Mouse (Mus musculus) spleen, postnatal 14 days (tissue): ENCODE data around the gene Secisbp2.
A peak's percentile ranks its signal among the peaks of the same experiment; 100 is the strongest.
"Not testable (repeated sequence)": the region's sequence is repeated elsewhere in the genome, so short reads cannot be mapped to it uniquely, and the experiment has no call there.

Experiments used
- DNase-seq, 2 experiments: peaks; one replicate each; pipeline ENCODE4 v3.0.0; 2021 to 2022; ENCODE audit warnings: low spot score in 2 of 2

Secisbp2 gene

DNA sequence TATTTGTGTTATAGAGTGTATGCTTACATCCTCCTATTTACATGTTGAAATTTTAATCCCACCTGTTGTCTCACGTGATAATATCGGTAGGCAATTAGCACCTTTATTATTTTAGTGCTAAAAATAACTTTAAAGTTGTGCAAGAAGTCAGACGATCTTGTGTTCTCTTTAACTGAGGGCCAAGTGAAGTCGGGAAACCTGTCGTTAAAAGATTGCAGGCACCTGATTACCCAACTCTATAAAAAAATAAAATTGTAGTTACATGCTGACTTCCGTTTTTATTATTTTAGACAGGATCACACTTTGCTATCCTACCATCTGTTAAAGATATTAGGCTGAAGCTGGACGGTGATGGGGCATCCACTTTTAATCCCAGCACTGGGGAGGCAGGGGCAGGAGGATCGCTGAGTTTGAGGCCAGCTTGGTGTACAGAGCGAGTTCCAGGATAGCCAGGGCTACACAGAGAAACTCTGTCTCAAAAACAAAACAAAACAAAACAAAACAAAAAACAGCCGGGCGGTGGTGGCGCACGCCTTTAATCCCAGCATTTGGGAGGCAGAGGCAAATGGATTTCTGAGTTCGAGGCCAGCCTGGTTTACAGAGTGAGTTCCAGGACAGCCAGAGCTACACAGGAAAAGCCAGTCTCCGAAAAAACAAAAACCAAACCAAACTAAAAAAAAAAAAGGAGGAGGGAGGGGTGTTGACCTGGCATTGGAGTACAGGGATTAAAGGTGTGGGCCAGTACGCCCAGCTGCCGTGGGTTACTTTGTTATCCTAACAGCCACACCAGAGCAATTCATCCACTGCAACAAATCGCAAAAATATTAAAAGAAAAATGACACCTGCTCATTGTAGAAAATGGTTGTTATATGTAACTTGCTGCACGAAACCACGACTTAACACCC, 7.3 kb upstream of the Secisbp2 start:
- no peak for DNase-seq

GRCm38 (mm10) chr13:51644829-51645789, 6.4 kb upstream of the Secisbp2 start, which contains the start of gene Cks2:
TSS of gene Cks2 (plus strand) at chr13:51645232.
- DNase-seq = peak; percentile 94 to 96

- no peak for DNase-seq
These were observed 5.6 kb upstream of the Secisbp2 start for GRCm38 (mm10) chr13:51645872-51646271.

DNA sequence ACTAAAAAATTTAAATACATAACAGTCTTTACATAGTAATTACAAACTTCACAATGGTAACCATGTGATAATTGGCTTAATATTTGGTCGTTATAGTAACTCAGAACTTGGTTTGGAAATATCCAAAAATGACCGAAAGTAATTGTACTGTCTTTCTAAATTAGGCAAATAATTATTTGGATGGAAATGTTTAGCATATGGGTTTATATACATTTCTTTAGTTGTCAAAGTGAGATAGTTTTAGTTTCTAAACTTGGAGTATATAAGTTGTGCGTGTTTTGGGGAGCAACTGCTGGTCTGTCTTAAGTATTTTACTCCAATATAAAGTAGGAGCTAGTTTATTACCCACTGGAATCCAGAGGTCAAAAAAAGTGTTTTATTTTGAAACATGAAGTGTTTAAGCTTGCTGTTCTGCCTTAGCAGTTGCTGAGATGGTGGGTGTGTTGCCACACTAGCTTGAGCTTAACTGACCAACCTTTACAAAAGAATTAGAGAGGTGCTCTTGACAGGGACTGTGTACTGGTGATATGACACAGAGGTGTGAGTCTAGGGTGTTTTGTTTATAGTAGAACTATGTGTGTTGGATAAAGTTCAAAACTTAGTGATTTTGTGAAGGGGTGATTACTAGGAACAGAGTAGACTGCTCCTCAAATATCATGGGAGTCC, 5.0 kb upstream of the Secisbp2 start:
- no peak for DNase-seq

- DNase-seq = no peak
These were observed 3.7 kb upstream of the Secisbp2 start for GRCm38 (mm10) chr13:51647770-51648169.

DNA sequence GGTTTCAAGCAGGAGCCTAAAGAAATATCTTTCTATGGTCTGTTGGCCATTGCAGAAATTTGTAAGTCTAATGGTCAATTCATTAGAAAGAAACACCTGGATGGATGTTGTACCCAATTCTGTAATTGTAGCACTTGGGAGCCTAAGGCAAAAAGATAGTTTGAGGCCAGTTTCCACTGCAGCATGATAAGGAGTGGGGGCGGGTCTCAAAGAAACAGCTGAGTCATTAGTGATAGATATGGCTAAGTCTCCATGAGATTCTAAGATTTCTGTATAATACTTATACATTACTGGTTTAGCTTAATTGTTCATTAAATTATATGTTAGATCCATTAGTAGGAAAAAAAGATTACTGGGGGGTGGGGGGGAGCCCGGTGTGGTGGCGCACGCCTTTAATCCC, 3.3 kb upstream of the Secisbp2 start:
- no peak for DNase-seq

GRCm38 (mm10) chr13:51649740-51650139, 1.8 kb upstream of the Secisbp2 start:
- DNase-seq = no peak

GRCm38 (mm10) chr13:51653159-51653558, 1.7 kb downstream of the Secisbp2 start:
- no peak for DNase-seq

- no peak for DNase-seq
These were observed 2.5 kb downstream of the Secisbp2 start for GRCm38 (mm10) chr13:51653961-51654360.

DNA sequence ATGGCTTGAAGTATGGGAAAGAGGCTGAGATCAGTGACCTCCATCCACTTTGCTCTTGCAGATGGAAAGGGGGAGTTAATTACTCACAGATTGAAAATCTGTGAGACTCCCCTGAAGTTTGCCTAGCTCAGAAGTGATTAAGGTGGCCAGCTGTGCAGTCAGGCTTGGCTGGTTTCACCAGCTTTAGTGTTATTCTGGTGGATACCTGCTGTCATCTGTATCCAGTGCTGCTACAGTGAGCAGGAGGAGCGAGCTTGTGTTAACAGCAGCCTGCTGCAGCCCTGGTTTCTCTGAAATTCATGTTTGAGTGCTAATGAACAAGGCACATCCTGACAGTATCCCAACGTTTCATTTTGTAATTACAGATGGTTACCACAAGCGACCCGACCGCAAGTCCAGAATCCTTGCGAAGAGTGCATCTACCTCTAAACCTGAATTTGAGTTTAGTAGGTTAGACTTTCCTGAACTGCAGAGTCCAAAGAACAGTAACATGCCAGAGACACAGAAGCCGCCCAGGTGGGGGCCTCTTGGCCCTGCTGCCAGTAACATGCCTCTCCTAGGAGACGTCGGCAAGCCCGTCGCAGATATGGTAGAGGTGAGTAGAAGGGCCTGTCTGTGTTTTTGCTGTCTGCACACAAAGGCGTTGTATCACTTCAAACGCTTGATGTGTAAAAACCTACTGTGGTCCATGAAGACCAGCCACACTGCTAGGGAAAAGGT, 5.2 kb downstream of the Secisbp2 start:
- DNase-seq = no peak

- no peak for DNase-seq
These were observed 6.6 kb downstream of the Secisbp2 start for GRCm38 (mm10) chr13:51658094-51658493.

GRCm38 (mm10) chr13:51659573-51659972, 8.1 kb downstream of the Secisbp2 start:
- DNase-seq = no peak

DNA sequence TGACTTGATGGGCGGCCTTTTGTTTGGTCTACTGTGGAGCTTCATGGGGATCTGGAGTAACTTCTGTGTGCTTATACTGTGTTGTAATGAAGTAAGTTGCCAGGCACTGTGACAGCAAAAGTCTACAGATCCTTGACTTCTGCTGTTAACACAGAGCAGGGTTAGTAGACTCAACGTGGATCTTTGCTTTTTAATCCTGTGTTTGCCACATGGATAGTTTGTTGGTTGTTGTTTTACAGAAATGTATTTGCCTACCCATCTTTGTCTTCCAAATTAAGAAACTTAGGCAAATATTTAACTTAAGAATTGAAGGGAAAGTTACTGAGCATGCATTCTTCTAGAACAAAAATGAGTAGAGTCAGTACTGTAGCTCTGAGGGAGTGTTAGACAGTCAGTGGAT, 12.1 kb downstream of the Secisbp2 start:
- no peak for DNase-seq

DNA sequence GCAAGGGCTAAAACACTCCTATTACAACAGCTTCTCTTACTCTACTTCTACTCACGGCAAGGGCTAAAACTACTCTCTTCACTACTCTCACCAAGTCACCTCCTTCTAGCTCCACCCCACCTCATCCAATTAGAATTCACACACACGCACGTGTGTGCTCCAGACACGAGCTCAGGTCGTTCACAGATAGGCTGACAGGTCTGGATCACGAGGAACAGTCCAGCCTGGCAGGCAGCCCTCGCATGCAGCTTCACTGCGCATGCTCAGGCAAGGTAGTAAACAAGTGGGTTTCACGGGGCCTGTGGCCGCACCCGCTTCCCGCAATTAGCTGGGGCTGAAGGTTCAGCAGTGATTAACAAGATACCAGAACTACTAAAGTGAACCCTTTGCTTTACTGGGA, 16.7 kb downstream of the Secisbp2 start:
- not testable (repeated sequence) for DNase-seq

DNA sequence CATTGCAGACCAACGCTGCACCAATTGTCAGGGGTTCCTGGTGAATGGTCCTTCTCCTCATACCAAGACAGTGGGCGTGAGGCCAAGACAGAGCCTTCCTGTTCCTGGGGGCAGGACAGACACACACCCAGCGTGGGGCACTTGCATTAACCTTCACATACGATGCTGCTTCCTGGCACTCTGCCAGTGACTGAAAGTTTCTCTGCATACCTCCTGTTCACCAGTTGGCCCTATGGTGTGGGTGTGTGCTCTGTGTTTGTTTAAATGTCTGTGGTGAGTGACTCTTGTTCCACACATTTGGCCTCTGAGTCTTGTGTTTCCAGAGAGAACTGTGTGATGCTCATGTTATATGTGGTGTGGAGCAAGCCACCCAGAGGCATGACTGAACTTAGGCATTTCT, 25.1 kb downstream of the Secisbp2 start:
- DNase-seq = no peak

DNA sequence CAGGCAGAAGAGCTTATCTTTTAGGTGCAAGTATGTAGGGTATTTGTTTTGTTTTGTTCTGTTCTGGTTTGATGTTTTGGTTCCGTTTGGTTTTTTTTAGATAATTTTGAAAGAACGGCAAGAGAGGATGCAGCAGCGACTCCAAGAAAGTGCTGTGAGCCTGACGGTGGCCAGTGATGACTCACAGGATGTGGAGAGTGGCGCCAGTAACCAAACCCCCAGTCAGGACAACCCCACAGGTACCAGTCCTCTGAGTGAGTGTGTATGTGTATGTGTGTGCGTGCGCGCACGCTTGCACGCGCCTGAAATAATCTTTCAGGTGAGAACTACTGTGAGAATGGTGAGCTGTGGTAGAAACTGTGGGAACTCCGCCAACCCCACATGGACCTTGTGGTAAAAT, 25.5 kb downstream of the Secisbp2 start:
- no peak for DNase-seq

DNA sequence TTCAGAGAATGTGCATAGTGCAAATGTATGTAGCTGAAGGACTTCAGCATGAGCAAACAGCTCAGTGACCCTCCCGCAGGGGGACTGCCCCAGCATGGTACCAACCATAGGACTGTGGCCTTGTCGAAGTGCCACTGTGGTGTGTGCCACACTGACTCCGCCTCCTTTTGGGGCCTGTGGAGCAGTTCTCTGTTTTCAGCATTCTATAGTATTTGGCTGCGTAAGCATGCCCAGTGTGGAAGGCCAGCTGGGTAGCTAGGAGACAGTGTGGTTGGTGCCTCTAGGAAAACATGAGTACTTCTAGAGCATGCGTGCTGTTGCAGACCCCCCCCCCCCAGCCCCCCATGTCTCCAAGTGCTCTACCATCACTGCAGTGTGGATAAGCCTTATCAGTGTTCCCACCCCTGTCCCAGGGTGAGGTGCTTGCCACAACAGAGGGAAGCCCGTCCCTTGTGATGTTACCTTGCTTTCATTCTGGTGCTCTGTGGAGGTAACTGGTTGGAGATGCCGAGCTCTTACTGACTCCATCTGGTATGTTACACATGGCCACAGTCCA, 26.2 kb downstream of the Secisbp2 start:
- no peak for DNase-seq

- DNase-seq = no peak
These were observed 27.2 kb downstream of the Secisbp2 start for GRCm38 (mm10) chr13:51678687-51679086.

GRCm38 (mm10) chr13:51679332-51679731, 27.8 kb downstream of the Secisbp2 start:
- no peak for DNase-seq

DNA sequence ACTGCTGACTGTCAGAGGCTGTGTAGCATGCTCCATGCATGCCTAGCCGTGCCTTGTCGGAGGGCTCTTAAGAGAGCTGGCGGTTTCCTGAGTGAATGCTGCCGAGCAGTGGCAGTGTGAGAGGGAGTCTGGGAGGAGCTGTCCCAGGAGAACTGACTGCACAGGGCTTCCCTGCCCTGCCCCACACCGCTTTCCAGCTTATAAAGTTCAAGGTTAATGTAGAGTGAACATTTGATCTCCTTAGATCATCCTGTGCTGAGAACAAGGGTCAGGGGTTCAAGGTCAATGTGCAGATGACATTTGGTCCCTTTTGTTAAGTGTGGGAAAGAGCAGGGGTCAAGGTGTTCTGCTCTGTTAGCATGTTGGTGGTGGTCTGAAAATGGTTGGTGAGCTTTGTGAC, 29.6 kb downstream of the Secisbp2 start:
- DNase-seq = no peak

DNA sequence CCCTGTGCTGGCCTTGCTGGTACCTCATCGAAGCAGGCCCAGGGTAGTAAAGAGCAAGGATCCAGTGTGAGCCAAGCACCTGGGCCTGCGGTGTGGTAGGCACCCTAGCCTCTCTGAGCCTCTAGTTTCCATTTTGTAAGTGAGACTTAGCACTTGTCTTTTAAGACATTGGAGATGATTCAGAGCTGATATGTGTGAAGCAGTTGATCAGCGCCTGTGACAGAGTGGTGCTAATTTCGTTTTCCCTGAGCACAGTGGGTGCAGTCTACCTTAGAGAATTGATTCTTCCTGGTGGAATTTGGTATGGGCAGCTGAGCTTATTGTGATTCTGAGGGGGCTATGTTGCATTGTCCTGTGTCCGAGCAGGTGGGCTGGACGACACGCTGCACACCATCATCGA, 30.1 kb downstream of the Secisbp2 start:
- no peak for DNase-seq
